Mouse (Mus musculus): ENCODE data around the gene Gja8. TPM values are rescaled to one million over a fixed set of nuclear protein-coding genes. Genes with fewer than 3 reads are reported as not detected.

Gene Gja8
- polyA plus RNA-seq, 1 experiment from 2014 or later, result not detected

DNA sequence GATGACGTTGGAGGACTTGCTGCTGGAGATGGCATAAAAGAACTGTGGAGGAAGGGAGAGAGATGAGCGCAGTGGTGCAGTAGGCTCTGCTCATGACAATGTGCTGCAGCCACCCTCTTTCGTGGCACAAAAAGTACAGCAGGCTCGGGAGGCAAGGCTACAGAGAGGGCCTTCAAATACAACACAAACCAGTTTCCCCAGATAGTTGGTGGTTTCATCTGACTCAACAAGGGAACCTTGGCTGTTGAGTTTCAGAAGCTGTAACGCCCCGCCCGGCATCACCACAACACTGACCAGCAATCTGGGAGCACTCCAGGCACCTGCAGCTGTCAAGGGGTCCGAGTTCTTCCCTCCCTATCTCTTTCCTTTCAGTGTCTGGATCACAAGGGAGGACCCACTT lies 53.3 kb downstream of the Gja8 start:
- H3K4me2 ChIP-seq (replicated peaks), result no peak overlapping the region
- H3K9ac ChIP-seq (replicated peaks), result no peak overlapping the region
- no peak for ATAC-seq
- 98% methylated on average over 8 of the region's 8 CpGs for WGBS
- H3K9me3 ChIP-seq, result no peaks in the 10 kb centered on the region
- H3K4me1 ChIP-seq (replicated peaks), result no peaks in the 10 kb centered on the region
- H3K27me3 ChIP-seq, result no peaks in the 10 kb centered on the region
- H3K36me3 ChIP-seq, result peaks cover 80% of the 10 kb centered on the region
- no peak overlapping the region for H3K4me3 ChIP-seq (replicated peaks)
- H3K27ac ChIP-seq, result no peak overlapping the region

GRCm38 (mm10) chr3:96871070-96871469 lies 54.8 kb downstream of the Gja8 start:
- Histone ChIP-seq H3K36me3 (peaks cover 78% of the 10 kb centered on the region), H3K27me3 (no peaks in the 10 kb centered on the region), H3K9ac (replicated peaks) (no peak overlapping the region), H3K4me1 (replicated peaks) (no peaks in the 10 kb centered on the region), H3K4me2 (replicated peaks) (no peak overlapping the region), H3K9me3 (no peaks in the 10 kb centered on the region), H3K27ac (no peak overlapping the region), H3K4me3 (replicated peaks) (no peak overlapping the region)
- 94% methylated on average over 8 of the region's 8 CpGs for WGBS
- no peak for ATAC-seq

DNA sequence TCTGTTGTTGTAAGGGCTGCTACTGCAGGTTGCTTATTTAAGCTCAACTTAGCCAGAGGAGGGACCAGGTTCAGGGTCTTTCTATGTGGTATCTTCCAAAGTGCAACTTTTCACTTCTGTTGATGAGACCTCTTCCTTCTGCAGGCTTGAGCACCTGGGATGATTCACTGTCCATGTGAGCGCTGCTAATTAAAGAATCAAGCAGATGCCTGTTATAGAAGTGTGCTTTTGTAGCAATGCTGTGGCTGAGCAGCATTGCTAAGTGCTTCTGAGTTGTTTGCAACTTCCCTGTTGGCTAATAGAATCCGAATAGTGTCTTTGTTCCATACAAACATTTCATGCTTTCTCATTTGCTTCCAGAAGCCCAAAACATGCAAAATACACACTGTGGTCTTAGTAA lies 55.5 kb downstream of the Gja8 start:
- no peak overlapping the region for H3K4me2 ChIP-seq (replicated peaks)
- H3K4me3 ChIP-seq (replicated peaks), result no peak overlapping the region
- no peak for ATAC-seq
- H3K4me1 ChIP-seq (replicated peaks), result no peaks in the 10 kb centered on the region
- no peaks in the 10 kb centered on the region for H3K27me3 ChIP-seq
- H3K27ac ChIP-seq, result no peak overlapping the region
- peaks cover 73% of the 10 kb centered on the region for H3K36me3 ChIP-seq
- 97% methylated on average over 2 of the region's 2 CpGs for WGBS
- no peaks in the 10 kb centered on the region for H3K9me3 ChIP-seq
- no peak overlapping the region for H3K9ac ChIP-seq (replicated peaks)

DNA sequence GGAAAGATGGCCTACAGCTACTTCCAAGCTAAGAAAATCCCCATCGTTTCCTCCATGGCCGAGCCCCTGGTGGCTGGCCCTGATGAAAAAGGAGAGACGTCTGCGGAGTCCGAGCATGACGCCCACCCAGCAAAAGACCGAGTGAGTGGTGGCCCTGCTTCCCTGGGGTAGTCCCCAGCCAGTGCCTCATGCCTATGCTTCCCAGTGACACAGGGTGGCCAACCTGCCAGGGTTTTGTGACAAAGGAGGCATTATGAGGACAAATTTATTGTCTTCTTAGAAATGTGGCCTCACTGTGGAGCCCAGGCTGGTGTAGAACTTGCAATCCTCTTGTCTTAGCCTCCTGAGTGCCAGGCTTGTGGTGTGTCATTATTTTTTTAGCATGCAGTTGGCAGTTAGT lies 56.7 kb downstream of the Gja8 start:
- 94% methylated on average over 7 of the region's 7 CpGs for WGBS

DNA sequence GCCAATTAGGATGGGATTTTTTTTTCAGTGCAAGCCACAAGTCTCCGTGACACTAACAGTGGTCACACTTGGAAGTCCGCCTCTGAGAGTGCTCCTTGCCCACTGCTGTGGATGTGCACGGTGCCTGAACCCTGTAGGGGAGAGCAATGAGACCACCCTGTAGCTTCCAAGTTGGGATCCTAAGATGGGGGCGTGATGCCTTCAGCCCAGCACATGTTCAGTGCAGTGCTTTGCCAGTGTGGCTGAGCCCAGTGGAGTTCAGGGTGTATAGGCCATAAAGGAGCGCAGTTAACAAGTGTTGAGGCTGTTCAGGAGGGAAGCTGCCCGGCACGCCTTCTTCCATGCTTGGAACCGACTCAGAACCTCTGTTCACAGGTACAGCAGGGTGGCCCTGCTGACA lies 57.3 kb downstream of the Gja8 start:
- peaks cover 58% of the 10 kb centered on the region for H3K36me3 ChIP-seq
- H3K9ac ChIP-seq (replicated peaks), result no peak overlapping the region
- H3K4me2 ChIP-seq (replicated peaks), result no peak overlapping the region
- ATAC-seq, result no peak
- no peaks in the 10 kb centered on the region for H3K9me3 ChIP-seq
- no peak overlapping the region for H3K4me3 ChIP-seq (replicated peaks)
- H3K27me3 ChIP-seq, result no peaks in the 10 kb centered on the region
- no peak overlapping the region for H3K27ac ChIP-seq
- H3K4me1 ChIP-seq (replicated peaks), result no peaks in the 10 kb centered on the region
- 94% methylated on average over 8 of the region's 8 CpGs for WGBS

More for the DNA sequence above, 56.7 kb downstream of the Gja8 start:
- Histone ChIP-seq H3K9ac (replicated peaks) (no peak overlapping the region), H3K4me1 (replicated peaks) (no peaks in the 10 kb centered on the region), H3K4me2 (replicated peaks) (no peak overlapping the region), H3K27me3 (no peaks in the 10 kb centered on the region), H3K4me3 (replicated peaks) (no peak overlapping the region), H3K36me3 (peaks cover 63% of the 10 kb centered on the region), H3K27ac (no peak overlapping the region), H3K9me3 (no peaks in the 10 kb centered on the region)
- ATAC-seq, result no peak

GRCm38 (mm10) chr3:96867863-96868262 lies 58.0 kb downstream of the Gja8 start:
- WGBS, result 89% methylated on average over 3 of the region's 3 CpGs
- Histone ChIP-seq H3K4me1 (replicated peaks) (no peaks in the 10 kb centered on the region), H3K27me3 (no peaks in the 10 kb centered on the region), H3K9me3 (no peaks in the 10 kb centered on the region), H3K4me2 (replicated peaks) (no peak overlapping the region), H3K36me3 (peaks cover 51% of the 10 kb centered on the region), H3K4me3 (replicated peaks) (no peak overlapping the region), H3K9ac (replicated peaks) (no peak overlapping the region), H3K27ac (no peak overlapping the region)
- ATAC-seq, result no peak

Other genes starting within 250 kb of the Gja8 start
- 33.9 and 36.7 TPM in 2 replicates for gene Pias3, start 229.6 kb downstream of the Gja8 start, polyA plus RNA-seq (2015; fragmentation: Nextera tagmentation; extraction: Ambion mirVana)
- gene Nudt17, start 217.5 kb downstream of the Gja8 start, polyA plus RNA-seq (2015; fragmentation: Nextera tagmentation; extraction: Ambion mirVana), result 10.1 and 10.6 TPM in 2 replicates
- gene Polr3c, start 198.4 kb downstream of the Gja8 start, polyA plus RNA-seq (2015; fragmentation: Nextera tagmentation; extraction: Ambion mirVana), result 38.4 and 38.8 TPM in 2 replicates
- gene Rnf115, start 198.4 kb downstream of the Gja8 start, polyA plus RNA-seq (2015; fragmentation: Nextera tagmentation; extraction: Ambion mirVana), result 76.2 and 80.2 TPM in 2 replicates
- gene Pdzk1, start 96.7 kb downstream of the Gja8 start, polyA plus RNA-seq (2015; fragmentation: Nextera tagmentation; extraction: Ambion mirVana), result 0.14 TPM in 1 of 2 replicates, not detected in the other
- 0.14 and 0.17 TPM in 2 replicates for gene Cd160, start 96.7 kb downstream of the Gja8 start, polyA plus RNA-seq (2015; fragmentation: Nextera tagmentation; extraction: Ambion mirVana)
- 3.1 and 3.6 TPM in 2 replicates for gene Gja5, start 21.3 kb downstream of the Gja8 start, polyA plus RNA-seq (2015; fragmentation: Nextera tagmentation; extraction: Ambion mirVana)
- 34.8 and 37.0 TPM in 2 replicates for gene Gpr89, start 20.7 kb downstream of the Gja8 start, polyA plus RNA-seq (2015; fragmentation: Nextera tagmentation; extraction: Ambion mirVana)
- 15.2 and 19.0 TPM in 2 replicates for gene Acp6, start 232.8 kb upstream of the Gja8 start, polyA plus RNA-seq (2015; fragmentation: Nextera tagmentation; extraction: Ambion mirVana)

All from midbrain, embryonic 13.5 days (tissue).